Comparison of ENCODE assay signal across 11 mouse cellular contexts in genomic region chr8:61745181-61745980, GRCm38 (mm10).
A peak's percentile ranks its signal among the peaks of the same experiment; 100 is the strongest.
DNase-seq lines count a peak whose midpoint lies in the region; ATAC-seq and TF ChIP-seq lines count a peak whose summit lies in the region.
"Had no signal": no experiment of that assay in that cellular context is flagged by ENCODE, and none has a peak within 500 bp of the region (broad histone marks: within the 10 kb centered on the region; RNA-seq: fewer than 3 reads in every experiment).

No protein-coding gene starts in this region.

- no peak overlapping the region for H3K4me2 ChIP-seq in forebrain, embryonic 12.5 days
- H3K4me2 ChIP-seq in midbrain, embryonic 11.5 days, result no peak overlapping the region
- peak overlapping the region; percentile 17; the same call in 1 of the 2 replicates for H3K4me2 ChIP-seq in heart, postnatal 0 days (ENCODE audit: low read depth, low read length)
- H3K4me2 ChIP-seq in stomach, embryonic 15.5 days, result no peak overlapping the region

- peaks cover 12% of the 10 kb centered on the region; the same call in 1 of the 2 replicates for H3K36me3 ChIP-seq in forebrain, embryonic 12.5 days (replicated peaks)
- H3K36me3 ChIP-seq in forebrain, embryonic 10.5 days (replicated peaks), result peaks cover 30% of the 10 kb centered on the region
- H3K36me3 ChIP-seq in midbrain, embryonic 11.5 days (ENCODE audit: control insufficient read depth, insufficient read depth, low read length), result no peaks in the 10 kb centered on the region
- peaks cover 50% of the 10 kb centered on the region for H3K36me3 ChIP-seq in midbrain, embryonic 10.5 days
- no peaks in the 10 kb centered on the region for H3K36me3 ChIP-seq in heart, postnatal 0 days (replicated peaks; ENCODE audit: control insufficient read depth, insufficient read depth, low read length)
- H3K36me3 ChIP-seq in stomach, embryonic 15.5 days, result no peaks in the 10 kb centered on the region

- no peaks in the 10 kb centered on the region for H3K9me3 ChIP-seq in forebrain, embryonic 12.5 days
- no peaks in the 10 kb centered on the region for H3K9me3 ChIP-seq in forebrain, embryonic 10.5 days
- no peaks in the 10 kb centered on the region for H3K9me3 ChIP-seq in midbrain, embryonic 11.5 days (ENCODE audit: control insufficient read depth, low read length)
- peaks cover 6% of the 10 kb centered on the region; the same call in 1 of the 2 replicates for H3K9me3 ChIP-seq in midbrain, embryonic 10.5 days (replicated peaks)
- no peaks in the 10 kb centered on the region for H3K9me3 ChIP-seq in heart, postnatal 0 days (replicated peaks; ENCODE audit: control insufficient read depth, low read length)
- H3K9me3 ChIP-seq in stomach, embryonic 15.5 days, result no peaks in the 10 kb centered on the region

- H3K9ac ChIP-seq in forebrain, embryonic 12.5 days, result no peak overlapping the region
- no peak overlapping the region for H3K9ac ChIP-seq in midbrain, embryonic 11.5 days (ENCODE audit: low read length)
- no peak overlapping the region for H3K9ac ChIP-seq in heart, postnatal 0 days (replicated peaks; ENCODE audit: low read depth, low read length)
- no peak overlapping the region for H3K9ac ChIP-seq in stomach, embryonic 15.5 days

- peaks cover 18% of the 10 kb centered on the region for H3K4me1 ChIP-seq in forebrain, embryonic 12.5 days
- H3K4me1 ChIP-seq in forebrain, embryonic 10.5 days, result peaks cover 6% of the 10 kb centered on the region
- peaks cover 2% of the 10 kb centered on the region; the same call in 1 of the 2 replicates for H3K4me1 ChIP-seq in midbrain, embryonic 11.5 days (ENCODE audit: control insufficient read depth, insufficient read depth, low read length)
- peaks cover 14% of the 10 kb centered on the region for H3K4me1 ChIP-seq in midbrain, embryonic 10.5 days
- peaks cover 27% of the 10 kb centered on the region for H3K4me1 ChIP-seq in heart, postnatal 0 days (ENCODE audit: control insufficient read depth, insufficient read depth)
- peaks cover 7% of the 10 kb centered on the region for H3K4me1 ChIP-seq in stomach, embryonic 15.5 days

- H3K4me3 ChIP-seq in forebrain, embryonic 12.5 days (replicated peaks), result no peak overlapping the region
- no peak overlapping the region for H3K4me3 ChIP-seq in forebrain, embryonic 10.5 days
- no peak overlapping the region for H3K4me3 ChIP-seq in midbrain, embryonic 11.5 days (ENCODE audit: low read depth, low read length)
- no peak overlapping the region for H3K4me3 ChIP-seq in midbrain, embryonic 10.5 days
- H3K4me3 ChIP-seq in heart, postnatal 0 days (ENCODE audit: low read depth, low read length), result no peak overlapping the region
- H3K4me3 ChIP-seq in stomach, embryonic 15.5 days (replicated peaks), result no peak overlapping the region
- H3K4me3 ChIP-seq: megakaryocyte, embryonic 14.5 days had no signal

- ATAC-seq in forebrain, embryonic 12.5 days (ENCODE audit: low FRiP score), result peak; percentile 49; the same call in 1 of the 2 replicates
- ATAC-seq in midbrain, embryonic 11.5 days (ENCODE audit: low FRiP score), result no peak
- peak; percentile 71 for ATAC-seq in heart, postnatal 0 days (ENCODE audit: insufficient read depth, low read depth)
- peak; percentile 43 for ATAC-seq in stomach, embryonic 15.5 days (ENCODE audit: insufficient read depth, low FRiP score, low read depth)

- 62% methylated on average over 10 of the region's 10 CpGs for WGBS in forebrain, embryonic 12.5 days
- 81% methylated on average over 10 of the region's 10 CpGs for WGBS in forebrain, embryonic 10.5 days
- 74% methylated on average over 10 of the region's 10 CpGs for WGBS in midbrain, embryonic 11.5 days
- WGBS in midbrain, embryonic 10.5 days, result 84% methylated on average over 10 of the region's 10 CpGs
- WGBS in heart, postnatal 0 days, result 16% methylated on average over 10 of the region's 10 CpGs
- 42% methylated on average over 10 of the region's 10 CpGs for WGBS in stomach, embryonic 15.5 days

- DNase-seq in forebrain, embryonic 10.5 days (ENCODE audit: extremely low spot score, low spot score), result no peak
- peak; percentile 73 for DNase-seq in midbrain, embryonic 11.5 days (ENCODE audit: low spot score, missing footprints)
- DNase-seq in midbrain, embryonic 10.5 days (ENCODE audit: low spot score), result no peak
- peak; percentile 55 for DNase-seq in heart, postnatal 0 days (ENCODE audit: low spot score)
- DNase-seq in adrenal gland, postnatal 4 days (ENCODE audit: low spot score in 2 of 2), result no peak
- no peak for DNase-seq in urinary bladder, postnatal 25 days (ENCODE audit: low spot score)
- DNase-seq: adrenal gland, adult 2 months; spleen, adult 18-20 months had no signal

- 0 out of 2 replicates have a peak overlapping the region, but pooled peaks have one; percentile 31 for H3K27ac ChIP-seq in forebrain, embryonic 12.5 days
- no peak overlapping the region for H3K27ac ChIP-seq in forebrain, embryonic 10.5 days
- H3K27ac ChIP-seq in midbrain, embryonic 11.5 days (ENCODE audit: low read depth, low read length), result no peak overlapping the region
- H3K27ac ChIP-seq in midbrain, embryonic 10.5 days (replicated peaks), result no peak overlapping the region
- H3K27ac ChIP-seq in heart, postnatal 0 days (ENCODE audit: low read depth), result peak overlapping the region; percentile 68
- peak overlapping the region; percentile 1; the same call in 1 of the 2 replicates for H3K27ac ChIP-seq in stomach, embryonic 15.5 days

- TF ChIP-seq EP300 in heart, postnatal 0 days (IDR thresholded peaks at IDR 0.05; ENCODE audit: low read depth), result no peak

- H3K27me3 ChIP-seq in forebrain, embryonic 12.5 days, result no peaks in the 10 kb centered on the region
- no peaks in the 10 kb centered on the region for H3K27me3 ChIP-seq in forebrain, embryonic 10.5 days (ENCODE audit: poor library complexity, severe bottlenecking)
- no peaks in the 10 kb centered on the region for H3K27me3 ChIP-seq in midbrain, embryonic 11.5 days (ENCODE audit: control insufficient read depth, insufficient read depth, low read length)
- H3K27me3 ChIP-seq in midbrain, embryonic 10.5 days (ENCODE audit: low read depth, poor library complexity, severe bottlenecking), result no peaks in the 10 kb centered on the region
- H3K27me3 ChIP-seq in heart, postnatal 0 days (ENCODE audit: control insufficient read depth, insufficient read depth, low read length), result no peaks in the 10 kb centered on the region
- no peaks in the 10 kb centered on the region for H3K27me3 ChIP-seq in stomach, embryonic 15.5 days (replicated peaks)
- H3K27me3 ChIP-seq: megakaryocyte, embryonic 14.5 days had no signal

- TF ChIP-seq CTCF in heart, postnatal 0 days (IDR thresholded peaks at IDR 0.05; ENCODE audit: low read depth), result no peak

Comparison
In these comparisons a context has a peak if more than half of its experiments do, and no peak if none do; other contexts are left out.
1. H3K27ac ChIP-seq: peak in forebrain, embryonic 12.5 days (single experiment), heart, postnatal 0 days (single experiment) and stomach, embryonic 15.5 days (single experiment); none in forebrain, embryonic 10.5 days (single experiment), midbrain, embryonic 11.5 days (single experiment) and midbrain, embryonic 10.5 days (single experiment).
2. DNase-seq: peak in midbrain, embryonic 11.5 days (single experiment) and heart, postnatal 0 days (single experiment); none in forebrain, embryonic 10.5 days (single experiment), midbrain, embryonic 10.5 days (single experiment), adrenal gland, postnatal 4 days (0 of 2) and urinary bladder, postnatal 25 days (single experiment).